Mouse (Mus musculus) B cell, adult 67 days (primary cell): ENCODE data around the gene Prepl. TPM values are rescaled to one million over a fixed set of nuclear protein-coding genes. Genes with fewer than 3 reads are reported as not detected.

ENCODE experiments used
- total RNA-seq, 2 experiments: library from RNA; stranded (reverse); gene quantifications; 4 replicates each; pipeline ENCODE4 v1.2.4; 2023

Gene Prepl
- 10 to 100 TPM; 36.1 to 40.2 TPM for total RNA-seq

DNA sequence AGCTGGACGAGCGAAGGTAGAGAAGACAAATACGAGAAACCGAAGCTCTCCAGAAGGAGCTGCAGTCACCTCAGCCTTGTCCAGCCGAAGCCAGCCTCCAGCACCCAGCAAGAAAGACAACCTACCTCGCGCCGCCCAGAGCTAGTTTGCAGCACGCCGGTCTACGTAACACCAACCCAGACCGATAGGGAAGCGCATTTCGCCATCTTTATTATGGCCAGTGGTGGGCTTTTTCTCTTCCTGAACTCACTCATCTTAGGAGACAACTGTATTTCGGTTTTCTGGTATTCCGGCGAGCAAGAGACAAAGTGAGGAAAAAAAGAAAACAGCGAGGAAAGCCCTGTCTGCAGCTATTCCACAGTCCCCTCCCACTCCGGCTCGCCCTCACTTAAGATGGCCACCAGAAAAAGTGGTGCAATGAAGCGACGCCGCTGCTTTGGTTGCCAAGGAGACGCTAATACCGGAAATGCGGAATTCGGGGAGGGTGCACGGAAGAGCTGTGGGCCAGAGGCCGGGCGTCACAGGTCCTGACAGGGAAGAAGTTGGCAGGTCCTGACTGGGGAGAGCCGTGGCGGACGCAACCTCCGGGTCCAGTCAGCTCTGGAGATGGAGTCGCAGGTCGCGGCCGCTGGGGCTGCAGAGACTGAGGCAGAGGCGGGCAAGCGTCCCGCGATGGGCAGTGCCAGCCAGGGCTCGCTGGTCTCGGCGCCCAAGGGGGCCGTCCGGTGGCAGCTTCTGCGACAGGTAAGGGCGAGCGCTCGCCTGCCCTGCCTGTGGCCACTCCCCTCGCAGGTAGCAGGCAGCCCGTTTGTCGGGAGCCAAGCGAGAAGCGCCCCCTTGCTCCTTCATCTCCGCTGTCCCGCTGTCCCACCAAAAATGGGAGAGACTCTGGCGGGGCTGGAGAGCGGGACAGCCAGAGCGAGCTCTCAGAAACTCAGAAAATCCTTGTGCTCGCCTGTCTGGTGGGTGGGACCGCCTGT is at the start of gene Prepl, which contains the start of gene Camkmt:
TSS of gene Prepl (minus strand) at position 122 of the 980 bp plus-strand sequence.
TSS of gene Camkmt (plus strand) at position 433 of the 980 bp plus-strand sequence.

DNA sequence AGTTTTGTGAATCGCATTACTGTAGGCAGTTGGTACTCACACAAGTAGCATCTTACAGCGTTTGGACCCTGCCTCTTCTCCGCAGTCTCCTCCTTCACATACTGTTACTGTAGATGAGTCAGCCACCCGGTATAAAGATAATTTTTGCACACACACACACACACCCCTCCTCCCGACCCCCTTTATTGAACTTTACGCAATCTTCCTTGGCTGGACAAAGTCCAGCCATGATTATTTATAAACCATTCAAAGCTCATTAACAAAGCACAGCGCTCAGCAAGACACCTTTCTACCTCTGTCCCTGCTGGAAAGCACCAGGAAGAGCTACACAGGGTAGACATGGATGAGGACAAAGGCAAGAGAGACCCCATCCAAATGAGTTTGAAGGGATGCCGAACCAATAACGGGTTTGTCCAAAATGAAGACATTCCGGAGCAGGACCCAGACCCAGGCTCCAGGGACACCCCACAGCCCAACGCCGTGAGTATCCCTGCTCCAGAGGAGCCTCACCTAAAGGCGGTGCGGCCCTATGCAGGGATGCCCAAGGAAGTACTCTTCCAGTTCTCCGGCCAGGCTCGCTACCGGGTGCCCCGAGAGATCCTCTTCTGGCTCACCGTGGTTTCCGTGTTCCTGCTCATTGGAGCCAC is 61.8 kb downstream of the Prepl start, which contains the start of gene Slc3a1:
TSS of gene Slc3a1 (plus strand) at position 284 of the 647 bp plus-strand sequence.

Other genes with a start within 250 kb of the Prepl start
- 10 to 100 TPM; 73.2 TPM for gene Ppm1b, start 133.5 kb downstream of the Prepl start, total RNA-seq
- 1 to 10 TPM in 1 of 2 experiments, under 1 TPM in 1; 0.56 to 1.6 TPM for gene Slc3a1, start 61.9 kb downstream of the Prepl start, total RNA-seq
- gene Camkmt, start 311 bp upstream of the Prepl start, total RNA-seq = 10 to 100 TPM; 18.4 to 19.2 TPM